Mouse (Mus musculus) MEL (cell line): ENCODE measurements around the gene Hs3st5.

Experiments used
- CHD2 ChIP-seq: IDR thresholded peaks from 2 replicates; pipeline ENCODE4 v1.6.1; 2011; ENCODE audit warnings: low read length, improper control_type of control experiment
- CTCF ChIP-seq, 3 experiments: IDR thresholded peaks in 2 of 3; conservative IDR thresholded peaks in 1 of 3; 2 replicates each; pipeline ENCODE4 v1.5.1; 2011 to 2012; ENCODE audit warnings: low read length in 3 of 3, low read depth in 2 of 3, mild to moderate bottlenecking in 2 of 3, improper control_type of control experiment in 1 of 3, inconsistent platforms in 1 of 3, mixed read lengths in 1 of 3, moderate library complexity in 1 of 3; ENCODE audit not compliant: control insufficient read depth in 1 of 3, insufficient read depth in 1 of 3, poor library complexity in 1 of 3, severe bottlenecking in 1 of 3
- EP300 ChIP-seq, 2 experiments: IDR thresholded peaks; 2 replicates each; pipeline ENCODE4 v1.6.1; 2011; ENCODE audit warnings: improper control_type of control experiment in 2 of 2, low read length in 2 of 2, low read depth in 1 of 2, mild to moderate bottlenecking in 1 of 2
- KAT2A ChIP-seq: conservative IDR thresholded peaks from 2 replicates; pipeline ENCODE4 v1.6.1; 2012; ENCODE audit warnings: low read depth, low read length, improper control_type of control experiment, inconsistent platforms
- MAFK ChIP-seq: IDR thresholded peaks from 2 replicates; pipeline ENCODE4 v1.6.1; 2011; ENCODE audit warnings: low read depth, mild to moderate bottlenecking, low read length, improper control_type of control experiment, borderline replicate concordance
- MAX ChIP-seq: IDR thresholded peaks from 2 replicates; pipeline ENCODE4 v1.6.1; 2011; ENCODE audit warnings: low read length, improper control_type of control experiment
- MYC ChIP-seq: IDR thresholded peaks from 2 replicates; pipeline ENCODE4 v1.6.1; 2011; ENCODE audit warnings: low read depth, mild to moderate bottlenecking, low read length, improper control_type of control experiment, moderate library complexity
- POLR2A ChIP-seq, 2 experiments: IDR thresholded peaks; 2 replicates each; pipeline ENCODE4 v1.6.1; 2011 to 2012; ENCODE audit warnings: low read length in 2 of 2, mild to moderate bottlenecking in 2 of 2, control low read depth in 1 of 2, improper control_type of control experiment in 1 of 2, low read depth in 1 of 2, moderate library complexity in 1 of 2; ENCODE audit not compliant: control insufficient read depth in 1 of 2, insufficient read depth in 1 of 2, poor library complexity in 1 of 2
- POLR2AphosphoS2 ChIP-seq: IDR thresholded peaks from 2 replicates; pipeline ENCODE4 v1.6.1; 2011; ENCODE audit warnings: low read length, improper control_type of control experiment
- TCF12 ChIP-seq: IDR thresholded peaks from 2 replicates; pipeline ENCODE4 v1.6.1; 2014; ENCODE audit warnings: low read depth, mild to moderate bottlenecking, inconsistent platforms, low read length, improper control_type of control experiment, moderate library complexity
- USF1 ChIP-seq: IDR thresholded peaks from 2 replicates; pipeline ENCODE4 v1.6.1; 2014; ENCODE audit warnings: low read depth, mild to moderate bottlenecking, inconsistent platforms, low read length, improper control_type of control experiment, moderate library complexity
- ZC3H11A ChIP-seq: IDR thresholded peaks from 2 replicates; pipeline ENCODE4 v1.6.1; 2012; ENCODE audit warnings: low read depth, mild to moderate bottlenecking, inconsistent platforms, low read length, improper control_type of control experiment

DNA sequence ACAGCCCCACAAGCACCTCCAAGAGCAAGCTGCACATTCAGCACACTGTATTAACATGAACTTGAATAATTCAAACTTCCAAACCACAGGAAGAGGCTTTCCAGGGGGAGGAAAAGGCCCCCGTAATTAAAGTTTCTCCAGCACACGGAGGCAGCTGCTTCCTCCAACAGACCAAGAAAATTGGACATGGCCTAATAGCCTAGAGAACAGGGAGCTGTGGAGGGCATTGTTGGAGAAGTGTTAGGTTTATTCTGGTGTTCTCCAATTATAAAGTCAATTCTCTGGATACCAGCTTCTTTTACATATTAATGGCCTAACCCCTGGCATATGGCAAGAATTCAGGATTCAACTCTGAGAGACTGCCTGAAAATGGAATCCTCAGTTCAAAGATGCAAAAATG is 60.6 kb downstream of the Hs3st5 start:
- TF ChIP-seq ZC3H11A: no peak
- no peak for TF ChIP-seq POLR2A (IDR thresholded peaks at IDR 0.05; ENCODE audit: control insufficient read depth in 1 of 2, insufficient read depth in 1 of 2, low read depth in 1 of 2, low read length in 2 of 2, poor library complexity in 1 of 2)
- TF ChIP-seq TCF12: no peak
- TF ChIP-seq MYC: no peak
- no peak for TF ChIP-seq EP300 (IDR thresholded peaks at IDR 0.05; ENCODE audit: low read depth in 1 of 2, low read length in 2 of 2)
- no peak for TF ChIP-seq CTCF (IDR thresholded peaks at IDR 0.05 in 2 of 3, conservative IDR thresholded peaks at IDR 0.05 in 1 of 3; ENCODE audit: control insufficient read depth in 1 of 3, insufficient read depth in 1 of 3, low read depth in 2 of 3, low read length in 3 of 3, poor library complexity in 1 of 3, severe bottlenecking in 1 of 3)
- no peak for TF ChIP-seq USF1
- no peak for TF ChIP-seq MAFK
- no peak for TF ChIP-seq MAX
- TF ChIP-seq POLR2AphosphoS2: no peak
- TF ChIP-seq CHD2: no peak
- TF ChIP-seq KAT2A: no peak
